Mouse (Mus musculus) liver, adult 2 months (tissue): ENCODE data around the gene Brix1.

Experiments
- CTCF ChIP-seq: fragments of 200-500 bp; IDR thresholded peaks from 2 replicates; pipeline ENCODE4 v1.5.1; 2011; ENCODE audit warnings: low read depth, low read length, control low read depth
- POLR2A ChIP-seq: fragments of 200-500 bp; IDR thresholded peaks from 2 replicates; pipeline ENCODE4 v1.6.1; 2011; ENCODE audit warnings: low read length, control low read depth; ENCODE audit not compliant: insufficient read depth; ENCODE audit errors: extremely low read depth

GRCm38 (mm10) chr15:10426545-10427266 lies 59.0 kb downstream of the Brix1 start:
- TF ChIP-seq CTCF (no peak), POLR2A (no peak)
